Mouse (Mus musculus) urinary bladder, postnatal 36 days (tissue): ENCODE results near the gene Cysrt1.

ENCODE experiments used
- DNase-seq, 2 experiments: peaks; one replicate each; pipeline ENCODE4 v3.0.0; 2022; ENCODE audit warnings: low spot score in 2 of 2, mixed read lengths in 1 of 2

Gene Cysrt1

GRCm38 (mm10) chr2:25234551-25235220, 7.6 kb downstream of the Cysrt1 start:
- DNase-seq: no peak

- DNase-seq: no peak
Measured at GRCm38 (mm10) chr2:25234050-25234449, 8.2 kb downstream of the Cysrt1 start, which contains the start of gene Slc34a3. Slc34a3 (minus strand) TSS chr2:25234364.

- no peak for DNase-seq
Measured at GRCm38 (mm10) chr2:25233421-25233820, 8.8 kb downstream of the Cysrt1 start.

DNA sequence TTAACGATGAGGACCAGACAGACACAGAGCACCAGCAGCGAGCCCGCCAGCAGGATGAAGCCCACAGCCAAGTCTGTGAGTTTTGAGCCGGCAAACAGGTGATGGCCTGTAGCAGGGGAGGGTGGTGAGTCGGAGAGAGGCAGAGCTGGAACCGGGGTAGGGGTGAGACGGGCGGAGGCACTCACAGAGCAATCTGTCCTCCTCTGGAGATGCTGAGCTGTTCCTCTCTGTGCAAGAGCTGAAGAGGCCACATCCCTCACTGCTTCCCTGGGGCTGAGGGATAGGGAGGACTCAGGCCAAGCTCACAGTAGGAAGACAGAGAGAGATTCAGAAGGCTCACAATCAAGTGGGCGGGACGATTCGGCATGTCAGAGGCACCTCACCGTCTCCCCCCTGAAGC, 11.2 kb downstream of the Cysrt1 start:
- no peak for DNase-seq

DNA sequence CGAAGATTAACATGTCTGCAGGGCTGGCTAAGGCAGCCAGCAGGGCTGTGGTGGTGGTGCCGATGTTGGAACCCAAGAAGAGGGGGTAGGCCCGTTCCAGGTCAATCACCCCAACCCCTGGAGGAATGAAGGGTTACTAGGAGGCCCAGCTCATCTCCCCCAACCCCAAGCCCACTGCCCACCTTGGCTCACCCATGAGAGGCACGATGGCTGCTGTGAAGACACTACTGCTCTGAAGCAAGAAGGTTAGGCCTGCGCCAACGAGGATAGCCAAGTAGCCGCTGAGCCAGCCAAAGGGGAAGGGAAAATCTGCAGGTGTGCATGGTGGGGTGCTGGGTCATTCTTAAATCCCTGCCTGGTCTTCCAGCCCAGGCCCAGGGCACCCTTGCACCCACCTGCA, 11.7 kb downstream of the Cysrt1 start:
- no peak for DNase-seq

DNA sequence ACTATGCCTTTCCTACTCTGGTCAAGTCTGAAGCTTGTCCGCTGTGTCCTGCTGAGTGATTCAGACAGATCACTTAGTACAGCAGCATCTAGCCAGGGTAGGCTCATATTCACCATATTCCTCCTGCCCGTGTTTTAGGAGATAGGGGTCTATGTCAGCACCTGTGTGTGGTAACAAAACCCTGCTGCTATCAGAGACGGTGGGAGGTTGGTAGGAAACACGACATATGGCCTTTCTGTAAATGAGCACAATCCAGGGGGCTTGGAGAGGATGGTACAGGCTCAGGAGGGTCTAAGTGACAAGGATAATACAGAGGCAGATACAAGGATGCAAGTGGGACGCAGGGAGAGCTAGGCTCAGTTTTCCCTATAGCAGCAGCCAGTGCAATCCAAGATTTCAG, 12.7 kb downstream of the Cysrt1 start:
- DNase-seq: no peak

GRCm38 (mm10) chr2:25228995-25229530, 13.2 kb downstream of the Cysrt1 start:
- DNase-seq: no peak

- DNase-seq: peak; percentile 87 to 88
Measured at GRCm38 (mm10) chr2:25228431-25228889, 13.8 kb downstream of the Cysrt1 start.

GRCm38 (mm10) chr2:25227406-25227805, 14.8 kb downstream of the Cysrt1 start:
- DNase-seq: no peak

GRCm38 (mm10) chr2:25226864-25227263, 15.4 kb downstream of the Cysrt1 start:
- no peak for DNase-seq

DNA sequence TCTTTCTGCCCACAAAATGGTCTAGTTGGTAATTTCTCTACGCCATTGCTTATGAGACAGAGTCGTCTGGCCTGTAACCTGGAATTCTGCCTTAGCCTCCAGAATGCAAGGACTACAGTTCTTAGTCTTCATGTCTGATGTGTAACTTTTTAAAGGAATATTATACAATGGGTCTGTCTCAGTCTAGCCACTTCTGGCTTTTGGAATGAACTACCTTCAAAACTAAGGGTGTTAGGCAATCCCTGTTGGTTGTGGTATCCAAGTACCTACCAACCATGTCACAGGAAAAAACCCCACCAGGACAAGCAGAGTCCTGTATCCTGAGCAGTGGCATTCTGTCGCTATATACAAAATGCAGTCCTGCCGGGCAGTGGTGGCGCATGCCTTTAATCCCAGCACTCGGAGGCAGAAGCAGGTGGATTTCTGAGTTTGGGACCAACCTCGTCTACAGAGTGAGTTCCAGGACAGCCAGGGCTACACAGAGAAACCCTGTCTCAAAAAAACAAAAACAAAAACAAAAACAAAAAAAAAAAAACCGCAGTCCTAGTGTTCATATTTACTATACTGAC, 16.4 kb downstream of the Cysrt1 start:
- DNase-seq: no peak

DNA sequence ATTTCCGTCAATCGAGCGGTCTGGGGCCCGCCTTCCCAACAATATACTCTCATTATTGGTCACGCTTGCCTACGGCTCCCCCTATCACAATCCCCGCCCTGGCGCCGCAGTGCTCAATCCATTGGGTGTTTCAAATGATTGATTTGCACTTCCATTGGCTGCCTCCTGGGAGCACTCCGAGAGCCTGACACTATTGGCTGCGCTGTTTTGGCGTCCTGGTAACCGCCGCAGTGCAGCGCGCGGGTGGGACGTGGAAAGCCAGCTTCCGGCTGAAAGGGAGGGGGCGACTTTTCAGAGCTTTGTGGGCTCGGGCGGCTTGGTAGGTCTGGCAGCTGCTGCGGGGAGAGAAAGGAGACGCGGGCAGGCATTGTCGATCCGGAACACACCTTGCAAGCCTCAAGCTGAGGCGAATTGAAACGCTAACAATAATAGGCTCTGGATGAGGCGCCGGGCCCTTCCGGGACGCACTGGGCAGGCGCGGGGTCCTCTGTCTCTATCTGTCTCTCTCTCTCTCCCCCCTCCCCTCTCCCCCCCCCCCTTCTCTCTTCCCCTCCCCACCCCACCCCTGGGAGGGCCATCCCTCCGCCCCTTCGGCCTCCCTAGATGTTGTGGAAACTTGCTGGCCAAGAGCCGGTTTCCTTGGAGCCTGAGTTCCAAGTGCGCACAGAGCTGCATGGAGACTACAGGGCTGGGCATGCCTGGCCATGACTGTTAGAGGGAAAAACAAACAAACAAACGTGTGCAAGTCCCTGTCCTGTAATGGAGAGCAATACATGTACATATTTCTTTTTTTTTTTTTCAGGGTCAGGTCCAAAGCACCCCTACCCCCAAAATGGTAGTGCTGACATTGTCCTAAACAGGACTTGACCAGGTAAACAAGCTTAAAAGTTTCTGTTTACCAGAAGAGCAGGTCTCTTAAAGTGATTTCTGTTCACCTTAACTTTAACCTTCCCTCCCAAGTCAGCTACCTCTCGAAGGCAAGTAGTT, 17.2 kb downstream of the Cysrt1 start:
- DNase-seq: peak; percentile 94 to 98

- DNase-seq: no peak
Measured at GRCm38 (mm10) chr2:25224492-25224765, 17.8 kb downstream of the Cysrt1 start, which contains the start of gene Tubb4b. Tubb4b (minus strand) TSS chr2:25224702.

GRCm38 (mm10) chr2:25223681-25224491, 18.4 kb downstream of the Cysrt1 start:
- peak; percentile 82 to 87 for DNase-seq

- no peak for DNase-seq
Measured at GRCm38 (mm10) chr2:25221331-25221772, 20.9 kb downstream of the Cysrt1 start.

DNA sequence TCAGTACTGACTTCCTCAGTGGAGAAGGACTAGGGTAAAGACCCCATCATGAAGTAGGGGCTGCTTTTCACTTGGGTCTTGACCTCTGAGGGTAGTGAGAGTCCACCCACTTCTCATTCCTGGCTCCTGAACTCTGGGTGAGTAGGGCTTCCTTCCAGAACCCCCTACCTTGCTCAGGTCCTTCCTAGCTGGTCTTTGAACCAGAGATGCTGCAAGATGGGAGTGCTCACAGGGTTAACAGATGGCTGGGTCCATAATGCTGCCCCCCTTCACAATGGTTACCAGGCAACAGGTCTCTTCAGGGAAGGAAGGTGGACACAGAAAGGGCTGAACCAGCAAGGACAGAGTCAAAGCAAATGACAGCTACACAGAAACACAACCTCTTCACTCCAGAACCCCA, 23.8 kb downstream of the Cysrt1 start, which contains the start of gene Fam166a:
Gene Fam166a, plus strand, starts transcription at position 301 of the 400 bp plus-strand sequence.
- DNase-seq: no peak

- DNase-seq: no peak
Measured at GRCm38 (mm10) chr2:25217666-25218065, 24.6 kb downstream of the Cysrt1 start.

GRCm38 (mm10) chr2:25214444-25214843, 27.8 kb downstream of the Cysrt1 start, which contains the start of gene Stpg3:
Stpg3 (minus strand) TSS chr2:25214637.
- no peak for DNase-seq

DNA sequence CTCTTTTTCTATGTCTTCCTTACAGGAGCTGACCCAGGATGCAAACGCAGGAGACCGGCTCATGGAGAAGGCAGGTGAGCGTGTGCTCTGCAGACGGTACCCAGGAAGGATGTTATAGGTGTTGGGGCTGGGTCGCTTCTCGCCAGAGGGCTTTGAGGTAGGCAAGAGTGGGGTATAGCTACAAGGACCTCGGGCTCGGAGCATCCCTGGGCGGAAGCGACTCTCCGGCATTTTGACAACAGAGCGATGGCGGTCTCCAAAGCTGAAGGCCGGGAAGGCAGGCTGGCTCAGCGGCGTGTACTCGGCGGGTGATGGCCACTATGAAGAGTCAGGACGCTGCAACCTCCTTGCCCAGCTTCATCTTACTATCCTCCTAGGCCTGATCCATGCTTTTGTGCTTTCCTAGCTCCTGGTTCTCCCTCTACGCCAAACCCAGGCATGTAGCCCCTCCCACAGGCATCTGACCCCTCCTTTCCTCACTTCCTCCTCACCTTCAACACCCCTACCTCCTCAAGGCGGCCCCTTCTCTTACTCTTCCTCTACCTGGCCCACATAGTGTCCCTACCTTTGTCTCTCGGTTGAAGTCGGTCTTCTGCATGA, 28.9 kb downstream of the Cysrt1 start:
- DNase-seq: no peak

DNA sequence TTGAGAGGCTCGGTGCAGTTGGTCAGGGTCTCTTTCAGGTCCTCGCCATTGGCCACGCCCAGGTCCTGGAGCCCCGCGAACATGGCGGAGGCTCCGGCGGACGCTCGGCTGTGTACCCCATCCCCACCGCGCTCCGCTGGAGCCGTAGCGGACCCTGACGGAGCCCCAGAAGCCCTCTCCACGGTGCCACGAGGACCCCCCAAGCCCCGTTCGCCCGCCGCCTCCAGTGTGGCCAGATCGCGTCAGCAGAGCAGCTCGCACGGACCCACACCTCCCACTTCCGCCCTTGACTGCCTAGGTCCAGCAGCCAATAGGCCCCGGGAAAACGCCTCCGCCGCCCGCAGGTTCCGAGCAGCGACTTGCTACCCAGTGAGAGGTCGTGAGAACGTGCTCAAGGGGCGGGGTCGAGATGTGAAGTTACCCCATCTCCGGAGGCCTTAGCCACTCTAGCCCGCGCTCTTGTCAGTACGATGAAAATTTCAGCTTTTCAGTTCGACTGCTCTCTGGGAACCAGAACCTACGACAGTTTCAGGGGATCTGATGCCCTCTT, 31.1 kb downstream of the Cysrt1 start, which contains the start of gene Nelfb:
Gene Nelfb, minus strand, starts transcription at position 369 of the 550 bp plus-strand sequence.
- DNase-seq: peak; percentile 89 to 92
